Mouse (Mus musculus) brown adipose tissue, adult 24 weeks (tissue): ENCODE measurements around the gene Kcmf1. TPM values are rescaled to one million over a fixed set of nuclear protein-coding genes. Genes with fewer than 3 reads are reported as not detected.

ENCODE experiments used
- H3K27ac ChIP-seq: fragments of 200-500 bp; replicated peaks from 2 replicates; pipeline ENCODE4 v1.5.1; 2012; ENCODE audit warnings: low read depth, mild to moderate bottlenecking, low read length
- H3K4me1 ChIP-seq: fragments of 200-500 bp; 2 replicates; pipeline ENCODE4 v1.6.1; 2012; ENCODE audit warnings: low read length, mixed read lengths; ENCODE audit not compliant: control insufficient read depth, insufficient read depth, insufficient read length
- H3K4me3 ChIP-seq: fragments of 200-500 bp; 2 replicates; pipeline ENCODE4 v1.5.1; 2012; ENCODE audit warnings: low read depth, mild to moderate bottlenecking, low read length, moderate library complexity; ENCODE audit not compliant: insufficient read depth
- polyA plus RNA-seq: library from polyadenylated mRNA; stranded (reverse); fragments of >200 nt; gene quantifications from 2 replicates; pipeline ENCODE4 v1.2.4, GENCODE M21; 2012; ENCODE audit not compliant: missing spikeins, insufficient read depth, insufficient read length

The Kcmf1 gene
- 114 and 166 TPM in 2 replicates for polyA plus RNA-seq

- Histone ChIP-seq H3K4me3 (peak within 1 kb of the TSS; percentile 85), H3K27ac (peak within 1 kb of the TSS; percentile 82), H3K4me1 (peaks cover 15% of the 10 kb centered on the region)
Observed at GRCm38 (mm10) chr6:72899781-72900681, at the start of gene Kcmf1. TSS of gene Kcmf1 (minus strand) at chr6:72899979.

DNA sequence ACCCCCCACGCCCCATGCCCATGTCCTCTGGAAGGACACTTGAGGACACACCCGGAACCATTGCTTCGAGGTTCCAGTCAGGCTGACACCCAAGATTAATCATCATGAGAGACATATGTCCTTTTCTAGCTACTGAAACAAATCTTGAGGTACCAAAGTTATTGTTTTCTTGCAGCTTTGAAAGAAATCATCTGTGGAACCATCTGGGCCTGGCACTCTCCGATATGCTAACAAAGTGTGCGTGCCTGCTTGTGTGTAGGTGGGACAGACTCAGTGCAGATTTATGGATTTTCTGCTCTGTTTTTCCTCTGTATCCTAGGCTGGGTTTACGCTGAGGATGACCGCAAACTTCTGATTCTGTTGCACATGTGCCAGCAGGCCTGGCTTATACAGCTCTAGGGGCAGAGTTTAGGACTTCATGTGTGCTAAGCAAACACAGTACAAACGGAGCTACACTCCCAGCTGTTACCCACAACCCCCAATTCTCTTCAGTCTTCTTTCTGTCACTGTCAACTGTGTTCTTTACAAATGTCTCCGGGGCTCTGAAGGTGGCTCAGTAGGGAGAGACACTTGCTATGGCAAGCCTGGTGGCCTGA lies 49.5 kb upstream of the Kcmf1 start:
- H3K4me1 ChIP-seq: no peaks in the 10 kb centered on the region
- no peak overlapping the region for H3K27ac ChIP-seq
- H3K4me3 ChIP-seq: no peak overlapping the region

DNA sequence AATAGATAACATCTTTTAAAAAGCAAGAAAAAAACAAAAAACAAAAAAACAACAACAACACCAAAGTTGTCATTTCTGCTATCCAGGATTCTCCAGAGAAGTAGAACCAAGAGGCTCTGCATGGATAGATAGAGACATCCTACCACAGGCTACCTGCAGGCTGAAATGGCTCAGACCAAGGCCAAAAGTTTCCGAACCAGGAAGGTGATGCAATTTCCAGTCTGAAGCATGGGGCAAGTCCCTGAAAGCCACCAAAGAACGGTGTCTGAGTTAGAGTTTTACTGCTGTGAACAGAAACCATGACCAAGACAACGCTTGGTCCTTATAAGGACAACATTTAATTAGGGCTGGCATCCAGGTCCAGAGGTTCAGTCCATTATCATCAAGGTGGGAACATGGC lies 48.6 kb upstream of the Kcmf1 start:
- Histone ChIP-seq H3K4me1 (no peaks in the 10 kb centered on the region), H3K27ac (no peak overlapping the region), H3K4me3 (no peak overlapping the region)

- Histone ChIP-seq H3K4me3 (no peak overlapping the region), H3K27ac (no peak overlapping the region), H3K4me1 (no peaks in the 10 kb centered on the region)
Observed at GRCm38 (mm10) chr6:72947960-72948359, 48.2 kb upstream of the Kcmf1 start.

DNA sequence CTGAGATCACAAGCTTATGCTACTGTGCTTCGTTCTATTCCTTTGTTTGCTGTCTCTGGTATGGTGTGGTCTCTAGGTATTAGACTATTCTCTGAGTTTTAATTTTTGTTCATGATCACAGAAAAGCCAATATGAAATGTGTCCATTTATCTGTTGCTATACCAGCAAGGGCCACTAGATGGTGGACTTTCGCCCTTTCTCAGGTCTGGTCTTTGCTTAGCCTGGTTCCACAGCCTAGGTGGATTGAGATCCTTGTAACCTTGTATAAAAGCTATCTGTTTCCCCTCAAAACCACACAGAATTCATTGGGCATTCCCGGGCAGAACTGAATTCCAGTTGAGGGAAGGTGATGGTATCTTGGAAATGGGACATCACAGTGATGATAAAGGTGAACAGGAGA lies 40.7 kb upstream of the Kcmf1 start:
- Histone ChIP-seq H3K4me1 (no peaks in the 10 kb centered on the region), H3K27ac (no peak overlapping the region), H3K4me3 (no peak overlapping the region)

DNA sequence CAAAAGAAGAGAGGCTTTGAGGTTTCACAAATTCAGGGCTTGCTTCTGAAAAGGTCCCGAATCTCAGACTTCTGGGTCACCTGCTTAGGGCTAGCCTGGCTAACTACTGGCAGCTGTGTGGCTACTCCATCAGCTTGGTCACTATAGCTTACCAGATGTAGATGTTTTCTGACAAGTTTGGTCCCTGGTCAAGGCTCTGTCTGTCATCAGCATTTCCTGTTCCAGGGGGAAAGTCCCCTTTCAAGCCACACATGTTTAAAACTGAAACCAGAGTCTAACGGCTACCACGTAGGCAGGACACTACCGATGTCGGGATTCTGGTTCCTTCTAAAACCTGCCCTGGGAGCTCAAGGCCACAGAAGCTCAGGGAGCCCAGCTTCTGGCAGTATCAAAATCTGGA lies 38.1 kb upstream of the Kcmf1 start:
- Histone ChIP-seq H3K27ac (no peak overlapping the region), H3K4me3 (no peak overlapping the region), H3K4me1 (no peaks in the 10 kb centered on the region)

DNA sequence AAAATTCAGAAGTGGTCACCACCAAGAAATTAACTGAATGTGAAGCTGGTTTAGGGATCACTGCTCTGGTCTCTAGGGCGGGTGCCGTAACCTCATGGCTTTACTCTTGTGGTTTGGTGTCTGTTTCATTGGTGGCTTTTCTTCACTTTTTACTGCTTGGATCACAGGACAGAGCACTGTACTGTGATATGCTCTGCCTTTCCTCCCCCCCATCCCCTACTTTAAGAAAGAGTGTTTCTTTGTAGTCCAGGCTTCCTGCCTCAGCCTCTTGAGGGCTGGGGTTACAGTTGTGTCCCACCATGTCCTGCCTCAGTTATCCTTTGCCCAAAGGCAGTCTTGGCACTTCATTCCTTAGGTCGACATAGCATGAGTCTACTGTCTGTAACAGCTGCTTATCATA lies 37.7 kb upstream of the Kcmf1 start:
- Histone ChIP-seq H3K27ac (no peak overlapping the region), H3K4me1 (no peaks in the 10 kb centered on the region)

DNA sequence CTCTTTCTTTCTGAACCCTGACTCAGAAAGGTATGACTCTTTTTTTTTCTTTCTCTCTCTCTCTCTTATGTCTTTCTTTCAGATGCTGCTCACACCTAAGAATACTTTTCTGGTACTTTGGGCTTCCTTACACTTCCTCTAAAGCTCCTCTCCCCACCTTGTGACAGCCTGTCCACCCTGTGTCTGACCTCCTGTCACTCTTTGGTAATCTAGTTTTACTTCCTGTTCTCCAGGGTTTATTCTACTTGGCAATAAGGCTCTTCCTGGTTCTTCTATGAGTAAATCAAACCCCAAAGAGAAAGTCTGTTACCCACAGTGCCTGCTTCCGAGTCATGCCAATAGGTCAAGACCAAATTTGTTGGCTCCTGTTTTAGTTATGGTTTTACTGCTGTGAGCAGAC lies 33.2 kb upstream of the Kcmf1 start:
- Histone ChIP-seq H3K4me1 (no peaks in the 10 kb centered on the region), H3K4me3 (no peak overlapping the region), H3K27ac (no peak overlapping the region)

More for the DNA sequence above, 37.7 kb upstream of the Kcmf1 start:
- H3K4me3 ChIP-seq: no peak overlapping the region

- Histone ChIP-seq H3K4me3 (no peak overlapping the region), H3K4me1 (0 out of 2 replicates have a peak, but pooled peaks cover 3% of the 10 kb centered on the region), H3K27ac (no peak overlapping the region)
Observed at GRCm38 (mm10) chr6:72931533-72931932, 31.8 kb upstream of the Kcmf1 start.

DNA sequence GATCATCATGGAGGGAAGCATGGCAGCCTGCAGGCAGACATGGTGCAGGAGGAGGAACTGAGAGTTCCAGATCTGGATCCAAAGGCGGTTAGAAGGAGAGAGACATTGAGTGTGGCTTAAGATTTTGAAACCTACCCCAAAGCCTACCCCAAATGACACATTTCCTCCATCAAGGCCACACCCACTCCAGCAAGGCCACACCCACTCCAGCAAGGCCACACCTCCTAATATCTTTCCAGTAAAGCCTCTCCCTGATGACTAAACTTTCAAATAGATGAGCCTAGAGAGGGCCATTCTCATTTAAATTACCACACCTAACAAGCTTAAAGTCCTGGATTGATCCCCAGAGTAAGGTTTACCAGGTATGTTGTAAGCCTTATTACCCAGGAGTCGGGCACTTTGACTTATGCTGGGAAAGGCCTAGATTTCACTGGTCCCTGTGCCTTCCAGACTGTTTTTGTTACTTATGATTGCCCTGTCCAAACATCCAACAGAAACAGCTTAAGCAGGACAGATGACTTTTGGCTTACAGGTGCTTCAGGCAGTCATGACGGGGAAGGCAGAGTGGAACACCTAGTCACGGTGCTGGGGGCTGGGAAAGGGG lies 30.1 kb upstream of the Kcmf1 start:
- Histone ChIP-seq H3K27ac (no peak overlapping the region), H3K4me1 (0 out of 2 replicates have a peak, but pooled peaks cover 3% of the 10 kb centered on the region), H3K4me3 (no peak overlapping the region)

DNA sequence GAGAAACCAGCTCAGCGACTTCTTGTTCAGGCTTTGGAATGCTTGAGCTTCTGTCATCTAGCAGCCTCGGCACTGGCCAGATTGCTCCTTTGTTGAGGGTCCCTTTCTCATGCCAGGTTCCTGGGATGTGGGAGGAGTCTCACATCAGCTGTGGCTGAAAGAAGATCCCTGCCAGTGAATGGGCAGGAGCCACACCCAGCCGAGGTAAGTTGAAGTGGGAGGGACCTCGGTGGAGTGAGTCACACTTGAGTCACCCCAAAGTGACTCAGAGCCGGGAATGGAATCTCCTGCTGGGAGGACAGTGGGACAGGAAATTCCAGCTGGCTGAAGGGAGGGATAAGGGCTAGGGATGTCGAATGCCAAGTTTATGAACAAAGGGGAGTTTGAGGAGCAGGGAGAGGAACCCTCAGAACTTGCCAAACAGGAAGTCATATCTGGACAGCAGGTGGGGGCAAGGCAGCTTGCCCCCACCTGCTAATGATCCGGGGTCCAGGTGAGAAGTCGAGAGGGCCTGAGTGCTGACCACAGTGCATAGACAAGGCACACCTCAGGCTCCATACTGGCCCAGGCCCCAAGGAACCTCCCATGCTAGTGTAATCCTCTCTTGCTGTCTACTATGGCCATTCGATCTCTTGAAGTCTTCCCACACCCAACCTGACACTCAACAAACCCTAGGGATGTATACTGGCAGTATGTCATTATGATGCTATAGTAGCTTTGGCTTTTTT lies 27.1 kb upstream of the Kcmf1 start:
- peak overlapping the region; percentile 51 for H3K27ac ChIP-seq
- H3K4me3 ChIP-seq: no peak overlapping the region
- H3K4me1 ChIP-seq: 0 out of 2 replicates have a peak, but pooled peaks cover 3% of the 10 kb centered on the region

DNA sequence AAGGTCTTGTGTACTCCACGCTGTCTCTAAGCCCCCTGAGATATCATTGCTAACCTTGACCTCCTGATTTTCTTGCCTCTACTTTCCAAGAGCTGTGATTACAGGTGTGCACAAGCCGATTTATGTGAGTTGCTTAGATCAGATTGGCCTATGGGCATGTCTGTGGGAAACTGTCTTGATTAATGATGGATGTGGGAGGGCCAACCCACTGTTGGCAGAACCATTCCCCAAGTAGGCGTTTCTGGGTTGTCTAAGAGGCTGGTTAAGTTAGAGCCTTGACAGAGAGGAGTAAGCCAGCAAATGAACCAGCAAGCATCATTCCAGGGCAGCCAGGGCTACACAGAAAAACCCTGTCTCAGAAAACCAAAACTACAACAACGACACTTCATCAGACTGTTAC lies 26.3 kb upstream of the Kcmf1 start:
- Histone ChIP-seq H3K4me1 (0 out of 2 replicates have a peak, but pooled peaks cover 3% of the 10 kb centered on the region), H3K27ac (no peak overlapping the region), H3K4me3 (no peak overlapping the region)

GRCm38 (mm10) chr6:72923381-72923780 lies 23.6 kb upstream of the Kcmf1 start:
- no peak overlapping the region for H3K27ac ChIP-seq
- no peak overlapping the region for H3K4me3 ChIP-seq
- 0 out of 2 replicates have a peak, but pooled peaks cover 3% of the 10 kb centered on the region for H3K4me1 ChIP-seq

DNA sequence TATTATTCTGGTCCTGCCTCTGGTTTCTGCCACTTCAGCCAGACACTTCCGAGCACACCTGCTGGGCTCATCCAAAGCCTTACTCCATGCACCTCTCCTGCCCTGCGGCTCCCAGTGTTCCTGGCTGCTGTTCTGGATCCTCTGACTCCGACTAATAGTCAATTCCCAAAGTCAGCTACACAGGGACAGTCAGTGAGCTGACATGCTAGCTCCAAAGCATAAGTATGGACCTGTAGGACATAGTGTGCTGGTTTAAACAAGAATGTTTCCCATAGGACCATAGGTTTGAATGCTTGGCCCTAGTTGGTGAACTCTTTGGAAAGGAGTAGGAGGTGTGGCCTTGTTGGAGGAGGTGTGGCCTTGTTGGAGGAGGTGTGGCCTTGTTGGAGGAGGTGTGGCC lies 21.3 kb upstream of the Kcmf1 start:
- no peaks in the 10 kb centered on the region for H3K4me1 ChIP-seq

DNA sequence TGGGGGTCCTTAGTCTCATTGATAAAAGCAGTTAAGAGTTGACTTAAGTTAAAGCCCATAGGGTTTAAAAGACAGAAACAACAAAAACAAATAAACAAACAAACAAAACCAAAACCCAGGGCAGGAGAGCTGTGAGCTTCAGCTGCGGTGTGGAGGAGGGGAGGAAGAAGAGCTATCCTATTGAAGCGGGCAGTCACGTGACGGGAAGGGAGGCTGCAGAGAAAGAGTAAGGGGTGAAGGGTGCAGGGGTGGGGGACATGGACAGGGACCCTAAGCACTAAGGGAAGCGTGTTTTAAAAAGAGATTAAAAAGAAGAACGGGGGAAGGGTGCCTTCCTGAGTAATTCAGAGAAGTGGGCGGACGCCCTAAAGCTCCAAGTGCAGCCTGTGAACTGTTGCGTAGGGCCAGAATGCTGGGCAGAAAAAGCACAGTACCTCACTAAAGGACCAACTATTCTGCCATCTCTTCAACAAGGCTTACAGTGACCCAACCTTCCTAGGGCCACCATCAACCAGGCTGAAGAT lies 18.8 kb upstream of the Kcmf1 start:
- Histone ChIP-seq H3K4me3 (no peak overlapping the region), H3K27ac (no peak overlapping the region), H3K4me1 (no peaks in the 10 kb centered on the region)

More for the DNA sequence above, 21.3 kb upstream of the Kcmf1 start:
- Histone ChIP-seq H3K27ac (no peak overlapping the region), H3K4me3 (no peak overlapping the region)
